10 mouse cellular contexts compared by ENCODE assay signal in the genomic region with DNA sequence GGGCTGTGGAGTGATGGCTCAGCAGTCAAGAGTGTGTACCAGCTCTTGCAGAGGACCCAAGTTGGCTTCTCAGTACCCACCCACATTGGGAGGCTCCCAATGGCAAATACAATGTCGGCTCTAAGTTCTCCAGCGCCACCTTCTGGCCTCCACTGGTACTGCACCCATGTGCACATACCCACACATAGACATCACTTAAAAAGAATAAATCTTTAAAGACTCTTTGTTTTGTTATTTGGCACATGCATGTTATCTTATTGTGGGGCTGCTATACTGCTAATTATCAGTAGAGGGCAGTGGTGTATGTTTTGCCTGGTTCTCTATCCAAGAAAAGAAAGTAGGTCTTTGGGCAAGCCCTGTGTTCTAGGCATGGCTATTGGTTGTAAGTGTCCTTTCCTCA.
DNase-seq lines count a peak whose midpoint lies in the region; ATAC-seq and TF ChIP-seq lines count a peak whose summit lies in the region.
"Had no signal": no experiment of that assay in that cellular context is flagged by ENCODE, and none has a peak within 500 bp of the region (broad histone marks: within the 10 kb centered on the region; RNA-seq: fewer than 3 reads in every experiment).

No protein-coding gene starts in this region.

- DNase-seq in cerebellum, postnatal 10 days, result peak; percentile 31 to 34
- no peak for DNase-seq in cerebellum, postnatal 25 days
- no peak for DNase-seq in midbrain, postnatal 0 days (ENCODE audit: low spot score)
- no peak for DNase-seq in midbrain, embryonic 11.5 days (ENCODE audit: low spot score, missing footprints)
- no peak for DNase-seq in liver, embryonic 11.5 days (ENCODE audit: low spot score)
- DNase-seq in testis, postnatal 14 days (ENCODE audit: low spot score), result peak; percentile 38
- DNase-seq in adrenal gland, postnatal 36 days, result no peak
- DNase-seq in layer of hippocampus, adult 8-10 months (ENCODE audit: low spot score in 2 of 2), result no peak
- DNase-seq: right cerebral cortex, postnatal 25 days had no signal

- no peak overlapping the region for H3K27ac ChIP-seq in midbrain, postnatal 0 days (ENCODE audit: low read depth, low read length)
- no peak overlapping the region for H3K27ac ChIP-seq in midbrain, embryonic 11.5 days (ENCODE audit: low read depth, low read length)
- H3K27ac ChIP-seq in liver, embryonic 11.5 days (ENCODE audit: low read depth, low read length), result peak overlapping the region; percentile 25; the same call in 1 of the 2 replicates

- no peak for ATAC-seq in midbrain, postnatal 0 days (ENCODE audit: low FRiP score)
- no peak for ATAC-seq in midbrain, embryonic 11.5 days (ENCODE audit: low FRiP score)
- ATAC-seq in liver, embryonic 11.5 days (replicated peaks; ENCODE audit: low FRiP score), result no peak
- ATAC-seq: midbrain, embryonic 16.5 days had no signal

- peak; percentile 64 for TF ChIP-seq CTCF in midbrain, postnatal 0 days (IDR thresholded peaks at IDR 0.05)

- no peaks in the 10 kb centered on the region for H3K36me3 ChIP-seq in midbrain, postnatal 0 days (ENCODE audit: insufficient read depth, low read length)
- H3K36me3 ChIP-seq in midbrain, embryonic 11.5 days (ENCODE audit: control insufficient read depth, insufficient read depth, low read length), result no peaks in the 10 kb centered on the region
- H3K36me3 ChIP-seq in liver, embryonic 11.5 days (ENCODE audit: control insufficient read depth, insufficient read depth, low read length), result no peaks in the 10 kb centered on the region

- no peak overlapping the region for H3K9ac ChIP-seq in midbrain, postnatal 0 days (replicated peaks; ENCODE audit: low read length, poor library complexity, severe bottlenecking)
- H3K9ac ChIP-seq in midbrain, embryonic 11.5 days (ENCODE audit: low read length), result no peak overlapping the region
- H3K9ac ChIP-seq in liver, embryonic 11.5 days (ENCODE audit: low read depth, low read length), result no peak overlapping the region

- no peaks in the 10 kb centered on the region for H3K27me3 ChIP-seq in midbrain, postnatal 0 days (ENCODE audit: insufficient read depth, low read length)
- no peaks in the 10 kb centered on the region for H3K27me3 ChIP-seq in midbrain, embryonic 11.5 days (ENCODE audit: control insufficient read depth, insufficient read depth, low read length)
- H3K27me3 ChIP-seq in liver, embryonic 11.5 days (replicated peaks; ENCODE audit: control insufficient read depth, insufficient read depth, low read length), result peaks cover 6% of the 10 kb centered on the region; the same call in 1 of the 2 replicates

- no peak overlapping the region for H3K4me3 ChIP-seq in midbrain, postnatal 0 days (ENCODE audit: low read depth, low read length)
- no peak overlapping the region for H3K4me3 ChIP-seq in midbrain, embryonic 11.5 days (ENCODE audit: low read depth, low read length)
- H3K4me3 ChIP-seq in liver, embryonic 11.5 days (ENCODE audit: low read depth, low read length), result no peak overlapping the region

- 28% methylated on average over 2 of the region's 2 CpGs for WGBS in midbrain, postnatal 0 days
- 31% methylated on average over 2 of the region's 2 CpGs for WGBS in midbrain, embryonic 11.5 days
- WGBS in liver, embryonic 11.5 days, result 21% methylated on average over 2 of the region's 2 CpGs

- no peak overlapping the region for H3K4me2 ChIP-seq in midbrain, postnatal 0 days (ENCODE audit: low read depth, low read length, poor library complexity, severe bottlenecking)
- H3K4me2 ChIP-seq in midbrain, embryonic 11.5 days, result no peak overlapping the region
- no peak overlapping the region for H3K4me2 ChIP-seq in liver, embryonic 11.5 days

- H3K9me3 ChIP-seq in midbrain, postnatal 0 days (ENCODE audit: low read length), result no peaks in the 10 kb centered on the region
- H3K9me3 ChIP-seq in midbrain, embryonic 11.5 days (ENCODE audit: control insufficient read depth, low read length), result no peaks in the 10 kb centered on the region
- no peaks in the 10 kb centered on the region for H3K9me3 ChIP-seq in liver, embryonic 11.5 days (ENCODE audit: control insufficient read depth, low read length)

- H3K4me1 ChIP-seq in midbrain, postnatal 0 days (ENCODE audit: insufficient read depth, low read length), result peaks cover 4% of the 10 kb centered on the region; the same call in 1 of the 2 replicates
- H3K4me1 ChIP-seq in midbrain, embryonic 11.5 days (ENCODE audit: control insufficient read depth, insufficient read depth, low read length), result peaks cover 17% of the 10 kb centered on the region
- peaks cover 9% of the 10 kb centered on the region; the same call in 1 of the 2 replicates for H3K4me1 ChIP-seq in liver, embryonic 11.5 days (replicated peaks; ENCODE audit: control insufficient read depth, insufficient read depth, low read length)

Comparison
In these comparisons a context has a peak if more than half of its experiments do, and no peak if none do; other contexts are left out.
1. DNase-seq: peak in cerebellum, postnatal 10 days (2 of 2) and testis, postnatal 14 days (single experiment); none in cerebellum, postnatal 25 days (0 of 2), midbrain, postnatal 0 days (single experiment), midbrain, embryonic 11.5 days (single experiment), liver, embryonic 11.5 days (single experiment), adrenal gland, postnatal 36 days (0 of 2) and layer of hippocampus, adult 8-10 months (0 of 2).